Mouse (Mus musculus) layer of hippocampus, adult 9-11 months (tissue): ENCODE measurements around the gene Tgfb2.

Source experiments
- DNase-seq: peaks from one replicate; pipeline ENCODE4 v3.0.0; 2022

Tgfb2 gene

DNA sequence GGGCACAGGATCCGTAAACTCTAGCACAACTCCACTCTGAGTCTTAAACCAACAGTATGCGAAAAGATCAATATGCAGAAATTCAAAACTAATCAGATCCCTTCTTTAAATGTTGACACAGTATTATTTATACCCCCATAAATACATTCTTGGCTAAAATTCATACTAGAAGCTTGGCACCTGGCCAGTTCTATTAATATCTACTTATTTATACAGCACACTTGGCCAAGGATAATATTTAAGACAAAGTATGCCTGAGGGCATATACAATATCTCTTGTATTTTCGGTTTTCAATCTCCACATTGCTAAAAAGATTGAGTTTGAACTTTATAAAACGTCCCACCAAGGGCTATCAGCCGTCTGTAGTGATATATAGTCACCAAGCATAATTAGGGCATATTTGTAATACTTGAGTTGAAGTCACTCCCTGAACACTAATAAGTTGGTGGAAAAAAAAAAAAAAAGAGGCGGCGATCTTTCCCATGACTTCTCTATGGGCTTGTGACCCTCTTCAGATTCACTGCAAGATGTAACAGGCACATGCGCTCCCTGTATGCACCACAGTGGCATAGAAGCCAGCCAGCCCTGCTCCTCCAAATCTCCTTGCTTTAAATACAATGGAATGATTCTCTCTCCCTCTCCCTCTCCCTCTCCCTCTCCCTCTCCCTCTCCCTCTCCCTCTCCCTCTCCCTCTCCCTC is 4.4 kb downstream of the Tgfb2 start:
- no peak for DNase-seq

DNA sequence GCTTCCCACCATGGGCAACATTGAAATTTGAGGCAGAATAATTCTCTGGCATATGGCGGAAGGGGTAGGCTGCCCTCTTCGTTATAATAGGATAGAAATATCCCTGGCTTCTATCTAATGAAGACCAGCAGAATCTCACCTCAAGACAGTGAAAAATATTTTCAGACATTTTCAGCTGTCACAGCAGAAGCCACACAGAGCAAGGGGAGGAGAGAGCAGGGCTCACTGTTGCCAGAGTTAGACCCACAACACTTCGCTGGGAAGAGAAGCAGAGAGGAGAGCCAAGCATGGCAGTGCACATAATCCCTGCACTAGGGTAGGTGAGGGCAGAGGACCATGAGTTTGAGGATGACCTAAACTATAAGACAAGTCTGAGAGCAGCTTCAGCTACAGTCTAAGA is 5.3 kb downstream of the Tgfb2 start:
- DNase-seq, result no peak

DNA sequence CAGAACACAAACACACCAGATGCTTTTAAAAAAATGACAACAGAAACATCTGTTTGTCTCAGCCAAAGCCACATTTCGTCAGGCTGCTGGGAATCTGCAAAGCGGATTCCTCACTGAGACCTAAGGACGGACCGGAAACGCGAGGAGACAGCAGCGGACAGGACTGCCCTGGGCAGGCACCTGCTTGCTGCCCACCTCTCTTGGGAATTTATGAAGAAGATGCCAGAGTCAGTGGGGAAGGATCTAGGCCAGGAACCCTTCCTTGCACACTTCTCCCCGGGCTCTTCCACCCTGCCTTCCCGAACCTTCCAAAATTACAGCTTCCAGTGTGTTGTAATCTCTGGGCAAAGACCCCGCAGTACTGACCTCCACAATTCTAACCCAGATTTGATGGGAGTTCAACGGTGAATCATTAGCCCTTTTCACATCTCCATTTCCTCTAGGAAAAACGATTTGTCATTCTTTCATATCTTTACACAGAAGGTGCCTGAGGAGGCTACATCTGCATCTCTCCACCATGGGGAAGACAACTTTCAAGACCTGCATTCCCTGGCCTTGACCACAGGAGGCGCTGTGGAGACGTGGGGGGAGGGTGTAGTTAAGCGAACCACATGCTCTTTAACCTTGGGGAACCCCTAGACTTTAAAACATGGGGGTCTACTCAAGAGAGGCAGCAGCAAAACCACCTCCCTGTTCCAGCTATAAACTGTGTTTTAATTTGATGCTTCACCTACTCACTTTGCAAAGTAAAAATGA is 7.0 kb downstream of the Tgfb2 start:
- no peak for DNase-seq

DNA sequence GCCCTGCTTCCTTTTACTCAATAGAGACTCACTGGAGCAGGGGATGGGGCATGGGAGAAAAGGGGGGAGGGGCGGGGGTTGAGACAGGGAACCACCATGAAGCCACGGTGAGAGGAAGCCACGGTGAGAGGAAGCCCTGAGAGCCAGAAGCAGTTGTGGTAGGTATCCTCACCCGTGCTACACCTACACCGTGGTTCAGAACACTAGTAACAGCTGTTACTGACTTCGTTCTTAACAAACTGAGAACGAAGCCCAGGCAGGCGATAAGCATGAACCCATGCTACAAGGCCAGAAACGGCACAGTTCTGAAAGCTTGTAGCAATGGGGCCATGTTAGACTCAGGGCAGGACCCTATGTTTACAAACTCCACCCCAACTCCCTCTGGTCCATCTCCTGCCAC is 9.6 kb downstream of the Tgfb2 start:
- DNase-seq, result no peak

DNA sequence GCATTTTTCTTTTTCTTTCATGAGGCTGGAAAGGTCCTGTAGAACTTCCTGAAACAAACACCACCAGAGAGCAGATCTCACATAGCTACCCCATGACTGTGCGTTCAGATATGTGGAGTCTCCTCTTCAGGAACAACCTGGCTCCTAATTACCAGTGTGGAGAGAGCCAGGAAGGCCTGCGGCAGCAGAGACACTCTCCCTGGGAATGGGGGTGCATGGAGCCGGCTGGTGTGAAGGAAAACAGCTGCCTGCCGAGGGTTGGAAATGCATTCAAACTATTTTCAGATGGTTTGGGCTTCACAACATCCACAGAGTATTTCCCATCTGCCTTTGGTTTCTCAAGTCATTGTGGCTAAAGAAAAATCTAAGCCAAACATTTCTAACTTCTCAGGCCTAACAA is 10.4 kb downstream of the Tgfb2 start:
- DNase-seq, result no peak

DNA sequence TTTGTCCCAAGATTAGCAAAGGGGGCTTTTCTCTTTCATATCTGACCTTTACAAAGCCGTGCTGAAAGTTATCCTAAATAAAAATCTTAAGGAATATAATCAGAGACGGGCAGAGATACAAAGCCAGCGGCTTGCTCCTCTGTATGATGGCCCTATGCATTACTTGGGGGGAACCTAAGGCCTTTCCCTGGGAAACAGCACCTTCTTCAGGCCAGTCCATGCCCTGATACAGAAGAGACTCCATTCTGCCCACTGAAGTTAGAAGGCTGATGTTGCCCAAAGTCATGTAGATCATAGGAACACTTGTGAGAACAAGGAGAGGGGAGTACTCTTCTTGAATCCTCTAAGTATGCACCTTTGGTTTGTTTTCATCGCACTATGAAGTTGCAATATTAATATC is 13.4 kb downstream of the Tgfb2 start:
- DNase-seq, result no peak

DNA sequence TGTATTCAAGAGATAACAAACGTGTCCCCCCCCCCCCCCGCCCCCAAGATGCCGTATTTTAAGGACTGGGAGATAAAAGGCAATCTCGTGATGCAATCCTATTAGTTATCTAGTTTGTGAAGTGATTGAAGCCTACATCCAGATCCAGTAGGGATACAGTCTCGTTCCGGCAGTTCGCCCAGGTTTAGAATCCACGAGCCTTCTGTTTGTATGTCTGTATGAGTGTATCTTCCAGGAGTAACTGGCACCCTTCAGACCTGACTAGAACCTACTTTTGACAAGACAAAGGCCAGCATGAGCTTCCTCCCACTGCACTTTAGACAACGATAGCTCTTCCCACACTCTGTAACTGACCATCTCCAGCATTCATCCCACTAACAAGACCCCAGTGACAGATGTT is 14.1 kb downstream of the Tgfb2 start:
- DNase-seq, result no peak

DNA sequence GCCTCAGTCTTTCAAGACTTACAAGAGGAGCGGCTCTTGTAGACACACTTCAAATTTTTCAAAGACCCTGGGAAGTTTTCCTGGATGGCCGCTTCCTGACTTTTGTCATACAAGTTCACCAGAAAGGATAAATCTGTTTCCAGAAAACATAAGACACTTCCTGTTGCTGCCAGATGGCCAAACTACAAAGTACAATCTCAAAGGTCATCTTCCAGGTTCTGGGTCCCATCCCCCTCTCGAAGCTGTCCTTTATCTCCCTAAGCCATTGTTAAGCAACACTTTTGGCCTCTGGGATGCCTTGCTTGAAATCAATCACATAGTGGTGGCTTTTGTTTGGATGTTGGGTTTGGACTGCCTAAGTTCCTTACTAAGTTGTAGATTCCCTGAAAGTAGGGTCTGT is 21.7 kb downstream of the Tgfb2 start:
- no peak for DNase-seq

DNA sequence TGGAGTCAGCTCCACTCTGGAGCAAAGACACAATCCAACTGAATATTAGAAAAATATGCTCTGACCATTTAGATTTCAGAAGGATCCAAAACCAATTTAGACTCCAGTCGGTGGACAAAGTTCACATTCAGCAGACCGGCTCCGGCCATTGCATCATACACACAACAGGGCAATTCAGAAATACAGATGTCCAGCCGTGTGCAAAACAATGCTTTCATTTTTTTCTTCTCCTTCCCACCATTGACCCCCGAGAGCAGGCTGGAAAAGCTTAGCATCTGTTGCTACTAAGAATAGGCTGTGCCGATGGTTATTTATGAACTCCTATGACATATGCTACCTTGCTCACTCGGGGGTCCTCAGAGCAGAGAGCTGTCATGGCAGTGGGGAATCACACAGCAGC is 23.2 kb downstream of the Tgfb2 start:
- peak; percentile 59 for DNase-seq

DNA sequence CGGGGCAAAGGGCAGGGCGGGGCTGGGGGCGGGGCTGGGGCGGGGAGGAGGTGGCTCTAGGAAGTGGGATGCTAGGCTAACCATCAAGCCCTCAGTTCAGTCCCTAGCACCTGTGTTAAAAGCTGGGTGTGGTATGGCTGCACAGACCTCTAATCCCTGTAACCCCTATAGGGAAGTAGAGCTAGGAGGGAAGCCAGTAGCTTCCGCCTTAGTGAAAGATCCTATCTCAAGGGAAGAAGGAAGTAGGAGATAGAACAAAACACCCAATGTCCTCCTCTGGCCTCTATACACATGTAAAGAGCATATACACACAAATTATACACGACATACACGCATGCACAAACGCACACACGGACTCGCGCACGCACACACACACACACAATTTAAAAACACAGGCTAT is 28.2 kb downstream of the Tgfb2 start:
- no peak for DNase-seq

DNA sequence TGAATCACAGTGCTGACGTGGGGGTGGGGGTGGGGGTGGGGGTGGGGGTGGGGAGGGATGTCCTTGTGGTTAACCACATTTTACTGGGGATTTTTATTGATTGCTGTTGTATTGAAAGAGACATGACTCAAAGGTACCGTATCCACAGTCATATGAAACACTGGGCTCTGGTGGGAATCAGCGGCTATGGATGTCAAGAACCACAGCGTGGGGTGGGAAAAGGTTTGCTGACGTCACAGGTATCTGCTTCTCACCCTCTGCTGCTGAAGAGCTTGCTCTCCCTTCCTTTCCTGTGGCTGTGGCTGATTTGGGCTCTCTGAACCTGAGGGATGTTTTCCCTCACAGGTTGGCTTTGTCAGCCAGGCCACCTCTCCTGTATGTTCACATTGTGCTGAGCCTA is 29.6 kb downstream of the Tgfb2 start:
- DNase-seq, result no peak

DNA sequence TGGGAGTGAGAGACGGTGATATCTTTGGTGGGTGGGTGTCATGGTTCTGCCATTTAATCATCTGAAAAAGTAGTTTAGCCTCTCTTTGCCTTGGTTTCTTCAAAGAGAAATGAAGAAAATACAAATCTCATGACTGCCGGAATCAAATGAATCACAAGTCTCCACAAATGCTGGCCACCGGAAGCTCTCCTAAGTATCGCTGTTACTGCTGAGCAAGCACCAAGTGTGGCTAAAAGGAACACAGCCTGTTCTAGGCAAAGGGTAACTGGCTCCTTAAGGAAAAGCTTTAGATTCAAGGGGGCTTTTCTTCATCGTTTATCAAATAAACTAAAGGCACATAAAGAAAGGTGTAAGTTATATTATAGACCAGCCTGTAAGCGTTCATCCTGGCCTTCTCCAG is 30.5 kb downstream of the Tgfb2 start:
- no peak for DNase-seq

DNA sequence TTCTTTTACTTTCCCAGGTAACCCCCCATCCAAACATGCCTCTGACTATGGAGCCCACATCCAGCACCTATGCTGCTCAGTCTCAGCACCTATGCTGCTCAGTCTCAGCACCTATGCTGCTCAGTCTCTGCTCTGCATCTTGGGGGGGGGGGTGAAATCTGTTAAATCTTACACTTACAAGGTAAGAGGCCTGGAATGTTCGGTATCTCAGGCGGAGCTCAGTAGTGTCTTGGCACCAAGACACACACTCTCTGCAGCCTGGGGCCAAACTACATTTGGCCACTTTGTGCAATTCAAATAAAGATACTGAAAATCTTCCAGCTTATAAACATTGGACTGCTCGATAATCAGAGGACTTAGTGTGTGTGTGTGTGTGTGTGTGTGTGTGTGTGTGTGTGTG is 31.2 kb downstream of the Tgfb2 start:
- DNase-seq, result no peak

DNA sequence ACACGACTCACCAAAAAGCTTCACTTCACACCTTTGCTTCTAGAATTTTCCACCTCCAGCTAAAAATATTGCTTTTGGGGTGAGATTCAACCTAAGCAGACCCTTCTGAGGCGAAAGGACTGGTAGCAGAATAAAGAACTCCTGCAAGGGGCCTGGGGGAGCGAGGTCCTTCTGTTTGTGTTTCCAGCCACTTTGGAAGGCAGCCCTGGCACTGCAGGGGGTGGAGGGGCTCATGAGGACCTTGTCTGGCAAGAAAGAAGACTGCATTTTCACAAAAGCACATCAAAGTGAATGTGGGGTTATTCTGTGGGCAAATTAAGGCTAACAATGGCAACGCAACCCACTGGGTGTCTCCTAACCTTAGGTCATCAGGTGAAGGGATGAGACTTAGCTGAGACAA is 32.6 kb downstream of the Tgfb2 start:
- no peak for DNase-seq

DNA sequence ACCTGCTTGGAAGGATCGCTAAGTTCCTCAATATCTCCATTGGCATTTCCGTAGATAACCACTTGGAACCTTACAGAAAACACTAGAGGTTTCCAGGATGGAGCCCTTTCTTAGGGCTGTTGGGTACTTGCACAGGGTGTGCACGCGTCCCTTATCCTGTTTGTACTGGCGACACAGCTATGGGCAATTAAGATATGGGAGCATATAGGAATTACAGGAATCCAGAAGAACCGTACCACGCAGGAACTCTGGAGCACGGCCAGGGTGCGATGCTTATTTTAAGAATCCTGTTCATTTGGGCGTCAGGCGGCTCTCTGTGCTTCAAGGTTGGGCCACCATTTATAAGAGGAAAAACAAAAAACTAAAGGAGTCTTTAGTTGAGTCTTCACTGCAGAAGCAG is 42.4 kb downstream of the Tgfb2 start:
- no peak for DNase-seq

DNA sequence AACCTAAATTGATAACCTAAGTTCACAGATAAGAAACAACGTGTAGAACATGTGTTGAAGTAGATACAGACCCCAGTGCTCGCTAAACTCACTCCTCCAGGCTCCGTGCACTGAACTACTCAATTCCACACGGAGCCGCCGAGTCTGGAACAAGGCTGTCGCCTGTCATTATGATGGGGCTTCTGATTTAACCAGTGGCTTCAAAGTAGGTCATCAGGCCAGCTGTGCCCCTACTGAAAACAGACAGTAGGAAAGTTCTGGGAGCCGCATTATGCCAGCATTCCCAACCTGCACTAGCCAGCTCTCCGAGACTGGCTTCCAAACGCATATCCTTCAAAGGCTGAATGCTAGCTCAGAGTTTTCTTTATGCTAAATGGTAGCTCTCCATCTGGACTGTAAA is 42.8 kb downstream of the Tgfb2 start:
- no peak for DNase-seq

DNA sequence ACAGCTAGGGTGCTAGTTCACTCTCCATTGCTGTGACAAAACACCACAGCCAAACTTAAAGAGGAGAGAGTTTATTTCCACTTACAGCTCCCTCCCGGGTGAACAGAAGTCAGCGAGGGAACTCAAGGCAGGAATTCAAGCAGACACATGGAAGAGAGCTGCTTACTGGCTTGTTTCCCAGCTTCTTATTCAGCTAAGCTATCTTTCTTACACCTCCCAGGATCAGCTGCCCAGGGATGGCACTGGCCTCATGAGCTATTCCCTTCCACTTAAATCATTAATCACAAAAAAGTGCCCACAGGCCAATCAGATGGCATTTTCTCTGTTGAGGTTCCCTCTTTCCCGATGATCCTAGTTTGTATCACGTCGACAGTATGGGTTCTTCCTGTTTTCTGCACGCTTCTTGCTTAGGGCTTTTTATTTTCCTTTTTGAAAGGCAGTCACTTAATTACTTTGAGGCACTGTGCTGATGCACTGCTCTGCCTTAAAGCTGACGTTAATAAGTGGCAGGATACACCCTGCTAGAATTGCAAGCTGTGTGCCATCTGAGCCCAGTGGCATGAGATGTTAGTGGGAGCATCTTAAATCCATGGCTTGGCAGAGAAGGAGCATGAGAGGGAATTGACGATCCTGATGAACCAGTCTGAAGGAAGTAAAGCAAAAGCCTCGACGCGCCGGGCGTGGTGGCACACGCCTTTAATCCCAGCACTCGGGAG is 44.4 kb downstream of the Tgfb2 start:
- DNase-seq, result peak; percentile 26

DNA sequence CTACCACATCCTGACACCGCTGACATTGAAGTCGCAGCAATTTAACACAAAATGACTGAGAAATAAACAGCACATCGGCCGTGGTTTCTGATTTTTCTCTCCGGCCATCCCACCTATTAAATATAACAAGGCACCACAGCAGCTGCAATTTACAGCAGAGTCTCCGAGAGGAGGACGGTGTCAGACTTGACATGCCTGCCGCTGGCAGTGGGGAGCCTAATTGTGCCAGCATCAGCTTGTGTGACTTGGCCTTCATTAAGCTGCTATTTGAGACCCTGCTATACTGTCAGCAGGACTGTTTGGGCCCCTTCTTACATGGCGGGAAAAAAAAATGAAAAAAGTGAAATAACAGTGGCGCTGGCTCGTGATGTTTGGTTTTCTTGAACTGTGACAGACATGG is 47.0 kb downstream of the Tgfb2 start:
- DNase-seq, result no peak

DNA sequence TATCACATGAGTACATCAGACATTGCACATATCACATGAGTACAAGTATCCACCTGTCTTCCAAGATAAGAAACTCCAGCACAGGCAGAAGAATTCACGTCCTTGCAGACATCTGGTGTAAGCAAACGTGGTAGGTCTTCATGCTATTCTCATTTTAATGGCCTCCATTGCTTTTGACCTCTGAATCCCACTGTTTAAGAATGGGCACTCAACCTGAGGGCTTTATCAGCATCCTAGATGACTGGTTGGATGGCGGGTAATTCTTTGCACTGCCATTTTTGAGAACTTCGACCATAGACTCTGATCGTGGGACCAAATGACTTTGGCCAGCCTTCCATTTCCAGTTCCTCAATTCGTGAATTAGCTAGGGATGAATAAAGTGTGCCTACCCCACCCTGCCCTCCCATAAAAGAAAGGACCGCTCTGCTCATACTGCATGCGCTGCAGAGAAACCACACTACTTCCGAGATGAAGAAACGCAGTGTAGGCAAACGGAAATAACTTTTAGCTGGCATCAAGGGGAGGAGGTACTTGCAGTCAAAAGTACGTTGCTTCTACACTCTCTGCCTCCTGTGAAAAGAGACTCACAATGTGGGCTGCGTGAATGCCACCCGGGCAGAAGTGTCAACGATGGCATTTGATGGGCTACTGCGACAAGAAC is 48.1 kb downstream of the Tgfb2 start:
- no peak for DNase-seq

DNA sequence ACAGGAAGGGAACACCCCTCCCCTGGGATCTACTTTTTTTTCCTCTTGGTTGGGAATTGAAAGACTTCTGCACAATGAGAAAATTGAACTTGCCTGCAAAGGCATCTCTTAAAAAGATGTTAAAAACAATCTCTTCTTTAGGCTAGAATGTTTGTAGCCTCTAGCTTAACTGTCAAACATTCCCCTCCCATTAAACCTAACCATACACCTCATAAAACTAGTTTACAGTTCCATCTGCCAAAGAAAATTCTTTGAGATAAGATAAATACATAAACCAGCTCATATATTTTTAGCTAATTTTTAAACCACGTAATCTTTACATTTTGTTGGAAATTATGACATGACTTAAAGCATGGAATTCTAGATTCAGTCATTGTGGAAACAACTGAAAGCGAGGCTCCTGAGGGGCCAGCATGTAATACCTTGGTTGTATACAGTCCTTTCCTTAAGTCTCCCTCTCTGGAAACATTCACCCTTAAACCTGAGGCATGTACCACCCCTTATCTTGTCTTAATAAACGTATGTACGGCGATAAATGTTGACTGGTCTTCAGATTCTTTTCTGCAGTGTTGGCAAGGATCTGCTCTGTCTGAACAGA is 49.0 kb downstream of the Tgfb2 start:
- no peak for DNase-seq

DNA sequence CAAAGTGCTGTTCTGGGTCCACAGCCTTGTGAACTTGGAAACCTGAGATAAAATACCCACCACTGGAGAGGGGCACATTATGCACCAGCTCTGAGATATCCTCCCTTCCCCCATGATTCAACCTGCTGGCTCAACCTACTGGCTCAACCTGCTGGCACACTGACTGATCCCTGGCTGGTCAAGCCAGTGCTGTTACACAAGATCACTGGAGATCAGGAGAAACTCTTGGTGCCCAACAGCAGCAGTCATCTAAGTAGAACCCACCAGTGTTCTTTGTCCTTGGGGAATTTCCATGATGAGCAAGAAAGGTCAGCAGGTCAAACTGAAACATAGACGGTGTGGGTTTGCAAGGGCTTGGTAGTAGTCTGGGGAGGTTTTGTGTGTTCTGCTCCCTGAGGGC is 49.6 kb downstream of the Tgfb2 start:
- no peak for DNase-seq

DNA sequence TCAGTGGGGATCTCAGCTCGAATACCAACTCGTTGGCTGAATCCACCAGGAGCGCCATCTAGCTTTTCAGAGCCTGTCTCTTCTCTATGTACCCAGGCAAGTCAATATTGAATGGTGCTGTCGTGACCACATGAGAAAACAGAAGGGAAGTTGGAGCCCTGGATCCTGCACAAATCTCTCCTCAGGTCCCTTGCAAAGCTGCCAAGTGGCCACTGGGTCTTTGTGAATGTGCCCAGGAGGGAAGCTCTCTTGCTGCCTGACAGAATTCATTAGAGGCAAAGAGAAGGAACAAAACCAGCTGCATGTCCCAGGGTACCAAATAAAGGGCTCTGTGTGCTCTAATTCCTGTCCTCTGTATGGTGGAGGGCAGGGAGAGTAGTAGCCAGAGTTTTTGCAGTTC is 50.7 kb downstream of the Tgfb2 start:
- peak; percentile 60 for DNase-seq

DNA sequence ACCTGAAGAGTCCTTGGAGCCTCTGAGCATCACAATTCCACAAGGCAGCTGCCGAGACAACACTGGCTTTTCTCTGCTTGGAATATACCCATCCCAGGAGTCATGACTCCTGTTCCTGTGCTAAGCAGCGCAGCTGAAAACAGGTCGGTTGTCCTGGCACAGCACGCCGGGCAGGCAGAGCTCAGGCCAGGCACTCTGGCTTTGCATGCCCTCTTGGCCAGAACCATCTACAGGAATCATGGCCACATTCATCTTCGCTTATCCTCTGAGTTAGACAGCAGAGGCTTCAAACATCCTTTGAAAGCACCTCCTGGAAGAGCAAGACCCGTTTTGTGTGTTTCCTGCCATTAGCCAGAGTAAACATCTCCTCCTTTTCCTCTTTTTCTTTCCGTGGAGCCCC is 53.6 kb downstream of the Tgfb2 start:
- DNase-seq, result no peak
